Mouse (Mus musculus): ENCODE results near the gene Pih1d1. TPM values are rescaled to one million over a fixed set of nuclear protein-coding genes. Genes with fewer than 3 reads are reported as not detected.
"Not testable (repeated sequence)": the region's sequence is repeated elsewhere in the genome, so short reads cannot be mapped to it uniquely, and the experiment has no call there.

The Pih1d1 gene
- total RNA-seq, 2 experiments from 2014 or later = 46.6 to 48.2 TPM

DNA sequence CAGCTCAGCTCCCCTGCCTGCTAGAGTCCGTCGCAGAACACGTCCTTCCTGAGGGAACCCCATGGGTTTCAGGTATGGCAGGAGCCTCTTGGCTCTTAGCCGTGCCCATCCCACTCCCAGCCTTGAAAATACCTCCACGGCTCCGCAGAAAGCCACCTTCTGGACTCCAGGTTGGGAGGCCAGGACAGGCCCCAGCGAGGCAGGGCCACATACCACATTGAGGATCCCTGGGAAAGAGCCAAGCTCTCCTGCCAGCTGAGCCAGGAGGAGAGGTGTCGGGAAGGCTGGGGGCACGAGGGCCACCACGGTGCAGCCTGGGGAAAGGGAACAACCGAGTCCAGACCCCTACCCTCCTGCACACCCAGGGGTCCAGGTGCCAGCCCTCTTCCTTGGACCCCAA is 6.8 kb upstream of the Pih1d1 start:
- DNase-seq = no peak

DNA sequence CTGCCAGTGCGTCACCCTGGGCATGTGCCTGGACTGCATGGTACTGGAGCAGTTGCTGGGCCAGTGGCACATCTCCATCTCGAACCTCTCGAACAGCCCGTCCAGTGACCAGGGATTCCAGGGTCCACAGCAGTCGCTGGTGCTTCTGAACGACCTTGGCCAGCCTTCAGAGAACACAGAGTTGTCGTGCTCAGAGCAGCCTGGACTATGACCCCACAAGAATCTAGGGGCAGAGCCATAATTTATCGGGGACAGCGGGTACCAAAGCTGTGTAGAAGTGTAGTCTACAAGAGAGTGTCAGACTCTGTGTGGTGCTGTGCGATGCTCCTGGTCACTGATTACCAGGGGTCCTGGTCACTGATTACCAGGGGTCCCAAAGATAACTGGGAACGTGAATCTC is 6.2 kb upstream of the Pih1d1 start:
- DNase-seq = no peak

DNA sequence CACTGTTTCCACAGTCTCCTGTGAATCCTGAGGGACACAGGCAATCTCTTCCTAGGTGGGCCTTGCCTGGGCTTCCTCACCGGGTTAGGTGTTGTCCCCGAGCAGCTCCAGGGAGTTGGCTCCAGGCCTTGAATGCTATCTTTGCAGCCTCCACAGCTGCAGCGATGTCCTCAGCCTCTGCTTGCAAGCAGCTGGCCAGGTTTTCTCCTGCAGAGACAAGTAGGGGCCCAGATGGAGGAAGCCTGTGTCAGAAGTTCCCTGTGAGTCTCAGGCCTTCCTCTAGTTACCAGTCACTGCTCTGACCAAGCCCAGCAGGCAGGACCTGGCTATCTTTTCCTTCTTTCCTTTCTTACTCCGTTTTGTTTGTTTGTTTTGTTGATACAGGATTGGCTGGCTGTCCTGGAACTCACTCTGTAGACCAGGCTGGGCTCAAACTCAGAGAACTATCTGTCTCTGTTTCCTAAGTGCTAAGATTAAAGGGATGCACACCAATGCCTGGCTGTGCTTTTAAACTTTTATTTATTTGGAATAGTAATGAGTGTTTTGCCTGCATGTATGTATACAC is 5.5 kb upstream of the Pih1d1 start:
- DNase-seq = no peak

DNA sequence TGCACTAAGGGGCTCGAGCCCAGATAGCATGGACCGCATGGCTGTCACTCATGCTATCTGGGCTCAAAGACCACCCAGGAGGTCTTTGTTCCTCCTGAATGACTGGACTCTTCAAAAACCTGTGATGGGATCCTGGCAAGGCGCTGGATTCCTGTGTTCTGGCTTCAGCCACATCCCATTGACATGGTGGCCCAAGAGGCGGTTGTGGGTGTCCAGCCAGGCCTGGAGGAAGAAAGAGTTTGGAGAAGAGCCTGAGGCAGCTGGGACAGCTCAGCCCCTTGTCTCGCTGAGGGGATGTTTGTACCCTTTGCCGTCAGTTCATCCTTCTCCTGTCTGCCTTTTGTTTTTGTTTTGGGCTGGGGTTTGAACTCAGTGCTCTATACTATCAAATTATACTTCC is 4.6 kb upstream of the Pih1d1 start:
- DNase-seq = no peak

DNA sequence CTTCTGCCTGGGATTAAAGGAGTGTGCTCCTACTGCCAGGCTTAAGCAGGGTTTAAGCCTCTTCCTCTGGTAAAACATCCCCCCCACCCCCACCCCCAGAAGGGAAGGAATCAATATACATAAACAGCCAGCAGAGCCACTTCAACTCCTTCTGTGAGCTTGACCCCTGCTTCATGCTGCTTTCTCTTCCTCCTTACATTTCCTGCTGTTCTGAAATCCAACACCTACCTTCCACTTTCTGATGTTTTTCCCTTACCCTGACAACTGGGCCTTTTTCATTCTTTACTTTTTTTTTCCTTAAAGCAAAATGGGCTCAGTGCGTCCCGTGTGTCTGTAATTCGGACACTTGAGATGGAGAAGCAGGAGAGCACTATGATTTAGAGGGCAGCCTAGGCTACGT is 3.8 kb upstream of the Pih1d1 start:
- no peak for DNase-seq

DNA sequence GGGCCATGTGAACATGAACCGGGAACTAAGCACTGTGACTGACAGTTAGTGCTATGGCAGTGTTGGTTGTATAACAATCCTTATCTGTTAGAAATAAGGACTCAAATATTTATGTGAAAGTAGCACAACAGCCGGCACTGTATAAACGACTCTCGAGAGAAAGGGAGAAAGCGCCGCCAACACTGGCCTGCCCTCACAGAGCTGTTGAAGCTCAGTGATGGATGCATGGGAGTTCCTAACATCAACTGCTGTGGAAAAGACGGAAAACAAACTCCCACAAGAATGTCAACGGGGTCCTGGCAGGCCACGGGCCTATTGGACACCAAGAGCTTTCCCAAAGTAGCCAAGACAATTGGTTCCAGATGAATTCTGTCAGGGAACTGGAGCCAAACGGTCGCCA is 2.8 kb upstream of the Pih1d1 start:
- DNase-seq = no peak

DNA sequence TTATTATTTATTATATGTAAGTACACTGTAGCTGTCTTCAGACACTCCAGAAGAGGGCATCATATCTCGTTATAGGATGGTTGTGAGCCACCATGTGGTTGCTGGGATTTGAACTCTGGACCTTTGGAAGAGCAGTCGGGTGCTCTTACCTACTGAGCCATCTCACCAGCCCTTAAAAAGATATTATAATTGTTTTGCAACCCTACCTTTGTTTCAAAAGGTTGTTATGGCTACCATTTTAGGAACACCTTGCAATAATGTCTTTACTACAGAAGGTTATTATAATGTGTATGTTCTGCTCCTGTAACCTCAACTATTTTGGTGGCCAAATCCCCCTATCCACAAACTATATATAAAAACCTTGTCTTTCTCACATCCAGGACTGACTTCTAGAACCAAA is 1.1 kb upstream of the Pih1d1 start:
- not testable (repeated sequence) for DNase-seq

DNA sequence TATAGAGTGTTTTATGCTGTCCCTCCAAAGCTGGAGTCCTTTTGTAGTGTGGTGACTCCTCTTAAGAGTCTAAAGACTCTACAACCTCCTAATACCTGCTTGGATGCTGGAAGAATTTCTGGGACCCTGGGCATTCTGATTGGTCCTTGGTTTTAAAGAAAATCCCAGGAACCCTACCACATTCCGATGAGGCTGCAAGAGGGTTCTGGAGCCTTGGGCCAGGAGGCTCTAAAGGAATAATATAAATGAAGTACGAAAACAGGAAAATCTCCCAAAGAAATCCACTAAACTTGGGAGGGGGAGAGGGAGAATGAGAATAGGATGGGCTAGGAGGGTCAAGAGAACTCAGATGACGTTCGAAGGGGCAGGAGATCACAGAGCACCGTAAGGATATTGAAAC is 517 bp upstream of the Pih1d1 start:
- DNase-seq = no peak

DNA sequence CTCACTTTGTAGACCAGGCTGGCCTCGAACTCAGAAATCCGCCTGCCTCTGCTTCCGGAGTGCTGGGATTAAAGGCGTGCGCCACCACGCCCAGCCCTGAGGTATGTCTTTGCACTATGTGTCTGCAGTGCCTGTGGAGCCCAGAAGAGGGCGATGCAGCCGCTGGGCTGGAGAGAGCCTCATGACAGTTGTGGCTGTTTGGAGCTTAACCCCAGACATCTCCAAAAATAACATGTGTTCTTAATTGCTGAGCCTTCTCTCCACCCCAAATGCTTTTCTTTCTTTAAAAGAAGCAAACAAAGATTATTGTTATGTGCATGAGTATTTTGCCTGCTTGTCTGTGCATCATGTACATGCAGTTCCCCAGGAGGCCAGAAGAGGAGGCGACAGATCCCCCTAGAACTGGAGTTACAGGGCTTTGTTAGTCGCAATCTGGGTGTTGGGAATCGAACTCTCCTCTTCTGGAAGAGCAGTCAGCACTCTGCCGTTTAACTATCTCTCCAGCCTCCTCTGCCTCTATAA is 951 bp downstream of the Pih1d1 start:
- peak; percentile 71 for DNase-seq

DNA sequence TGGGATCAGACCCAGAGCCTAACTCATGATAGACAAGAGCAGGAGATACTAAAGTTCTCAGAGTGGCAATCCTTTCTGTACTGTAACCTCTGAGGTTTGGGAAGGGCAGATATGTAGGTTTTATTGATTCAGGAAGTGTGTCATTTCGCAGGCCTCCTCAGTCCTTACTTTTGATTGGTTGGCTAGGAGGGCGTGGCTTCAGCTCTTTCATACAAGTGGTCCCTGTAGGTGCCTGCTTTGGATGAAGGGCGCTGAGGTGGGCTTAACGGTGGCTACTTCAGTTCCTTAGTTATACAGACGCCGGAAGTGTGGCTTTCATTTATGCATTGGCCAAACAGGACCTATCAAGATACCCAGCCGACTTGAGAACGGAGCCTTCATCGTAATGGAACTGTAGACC is 1.5 kb downstream of the Pih1d1 start:
- DNase-seq = no peak

DNA sequence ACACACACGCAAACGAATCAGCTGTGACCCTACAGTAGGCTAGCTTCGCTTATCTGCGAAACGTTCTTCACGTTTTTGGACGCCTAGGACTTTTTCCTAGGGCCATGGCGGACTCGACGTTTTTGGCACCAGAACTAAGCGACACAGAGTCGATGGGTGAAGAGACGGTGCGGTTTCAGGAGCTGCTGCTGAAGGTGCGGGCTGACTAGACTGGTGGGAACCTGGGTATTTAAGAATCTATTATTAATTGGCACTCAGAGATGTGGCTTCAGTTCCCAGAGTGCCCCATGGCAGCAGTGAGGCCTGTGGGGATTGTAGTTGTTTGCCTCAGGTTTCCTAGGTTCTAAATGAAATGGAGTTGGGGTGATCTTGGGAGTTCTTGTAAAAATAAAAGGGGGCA is 2.1 kb downstream of the Pih1d1 start:
- DNase-seq = no peak

DNA sequence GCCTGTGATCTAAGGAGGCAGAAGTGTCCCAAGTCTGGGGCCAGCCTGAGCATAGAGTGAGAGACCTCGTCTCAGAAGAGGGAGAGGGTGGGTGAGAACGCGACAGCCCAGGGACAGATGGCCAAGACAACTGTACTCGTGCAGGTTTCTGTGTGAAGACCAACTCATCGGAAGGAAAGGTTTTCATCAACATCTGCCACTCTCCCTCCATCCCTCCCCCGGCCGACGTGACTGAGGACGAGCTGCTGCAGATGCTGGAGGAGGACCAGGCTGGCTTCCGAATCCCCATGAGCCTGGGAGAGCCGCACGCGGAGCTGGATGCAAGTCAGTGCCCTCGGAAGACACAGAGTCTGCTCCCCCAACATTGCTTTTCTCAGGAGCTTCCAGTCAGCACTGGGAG is 3.4 kb downstream of the Pih1d1 start:
- no peak for DNase-seq

DNA sequence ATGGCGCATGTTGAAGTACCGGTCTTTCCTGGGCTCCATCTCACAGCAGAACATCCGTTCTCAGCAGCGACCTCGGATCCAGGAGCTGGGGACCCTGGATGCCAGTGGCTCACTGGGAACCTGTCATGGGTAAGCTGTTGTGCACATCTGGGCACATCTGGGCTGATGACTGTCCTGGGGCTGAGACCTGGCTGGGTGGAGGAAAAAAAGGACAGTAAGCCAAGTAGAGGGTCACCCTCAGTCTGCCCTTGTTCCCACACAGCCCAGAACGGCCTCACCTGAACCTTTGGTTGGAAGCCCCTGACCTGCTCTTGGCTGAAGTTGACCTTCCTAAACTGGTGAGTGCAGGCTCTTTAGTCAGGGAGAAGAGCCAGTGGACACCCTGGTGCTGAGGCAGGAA is 4.9 kb downstream of the Pih1d1 start:
- no peak for DNase-seq

DNA sequence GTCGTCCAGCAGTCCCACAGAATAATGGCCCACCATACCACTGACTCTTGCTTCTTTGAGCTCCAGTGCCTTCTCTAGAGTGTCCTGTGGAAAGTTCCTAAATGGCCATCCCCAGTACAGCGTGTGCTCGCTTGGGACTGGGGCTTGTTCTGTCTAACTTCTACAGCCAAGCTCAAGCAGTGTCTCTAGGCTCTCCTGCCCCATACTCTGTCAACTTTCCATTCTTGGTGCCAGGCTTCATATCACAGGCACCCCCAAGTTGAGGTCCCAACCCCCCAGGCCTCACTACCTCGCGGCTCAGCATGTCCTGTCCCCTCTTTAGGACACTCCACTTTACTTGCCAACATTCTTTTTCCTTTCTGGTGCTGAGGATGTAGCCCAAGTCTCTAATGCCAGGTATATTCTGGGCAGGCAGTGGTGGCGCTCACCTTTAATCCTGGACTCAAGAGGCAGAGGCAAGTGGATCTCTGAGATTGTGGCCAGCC is 6.3 kb downstream of the Pih1d1 start:
- no peak for DNase-seq

DNA sequence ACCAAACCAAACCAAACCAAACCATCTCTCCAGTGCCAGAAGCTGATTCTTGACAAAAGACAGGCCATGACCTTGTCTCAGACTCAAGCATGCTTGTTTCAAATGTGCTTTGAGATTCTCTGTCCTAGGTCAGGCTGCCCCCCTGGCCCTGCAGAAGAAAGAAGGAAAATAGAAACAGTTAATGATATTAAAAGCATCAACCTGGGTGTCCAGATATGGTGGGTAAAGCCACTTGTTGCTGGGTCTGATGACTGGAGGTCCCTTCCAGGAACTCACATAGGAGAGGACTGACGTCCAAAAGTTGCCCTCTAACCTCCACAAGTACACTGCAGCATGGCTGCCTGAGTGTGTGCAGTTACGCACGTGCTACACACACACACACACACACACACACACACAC is 6.8 kb downstream of the Pih1d1 start:
- DNase-seq = no peak

DNA sequence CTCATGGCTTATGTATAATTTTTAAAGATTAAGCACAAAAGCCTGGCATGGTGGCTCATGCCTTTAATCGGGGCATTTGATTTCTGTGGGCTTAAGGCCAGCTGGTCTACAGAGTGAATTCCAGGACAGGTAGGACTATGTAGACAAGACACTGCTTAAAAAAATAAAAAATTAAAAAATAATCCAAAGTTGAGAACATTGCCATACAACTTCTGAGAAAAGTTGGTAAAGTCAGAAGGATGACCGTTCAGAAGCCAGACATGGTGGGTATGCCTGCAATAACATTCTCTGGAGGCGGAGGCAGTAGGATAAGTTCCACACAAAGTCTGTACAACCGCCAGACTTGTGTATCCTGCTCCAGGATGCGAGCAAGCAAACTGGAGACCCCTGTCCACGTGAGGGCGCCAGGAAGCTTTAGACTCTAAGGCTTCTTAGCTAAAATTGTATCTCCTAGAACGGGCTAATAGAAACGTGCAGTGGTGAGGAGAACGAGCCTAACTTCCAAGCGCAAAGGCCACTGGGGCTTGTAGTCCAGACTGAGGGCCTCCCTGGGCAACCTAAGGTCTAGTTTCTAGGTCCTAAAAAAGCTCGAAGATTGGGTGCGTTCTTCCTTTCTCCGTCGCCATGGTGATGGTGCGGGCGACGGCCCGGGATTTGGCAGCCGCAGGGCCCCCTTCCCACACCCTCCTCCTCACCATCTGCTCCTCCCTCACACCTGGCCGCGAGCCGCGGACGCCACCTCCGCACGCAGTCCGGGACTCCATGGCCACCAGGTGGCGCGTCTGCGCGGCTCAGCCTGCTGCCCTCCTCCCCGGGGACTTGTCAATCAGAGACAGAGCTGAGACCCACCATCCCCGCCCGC is 7.7 kb downstream of the Pih1d1 start:
- peak; percentile 94 for DNase-seq

DNA sequence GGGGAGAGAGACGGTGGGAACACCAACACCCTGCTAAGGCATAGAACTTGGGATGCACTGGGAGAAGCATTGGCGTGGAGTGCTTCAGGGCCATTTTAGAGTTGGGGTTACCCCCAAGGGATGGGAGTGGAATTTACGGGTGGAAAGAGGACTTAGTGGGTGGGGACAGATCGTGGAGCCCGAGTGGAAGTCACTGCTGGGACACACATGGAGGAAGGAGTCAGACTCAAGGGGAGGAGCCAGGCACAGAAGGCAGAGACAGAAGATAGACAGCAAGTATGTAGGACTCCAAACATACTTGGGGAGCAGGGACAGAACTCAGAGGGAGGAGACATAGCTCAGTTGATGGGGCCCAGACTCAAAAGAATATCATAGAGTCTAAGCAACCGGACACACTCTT is 8.4 kb downstream of the Pih1d1 start:
- DNase-seq = no peak

DNA sequence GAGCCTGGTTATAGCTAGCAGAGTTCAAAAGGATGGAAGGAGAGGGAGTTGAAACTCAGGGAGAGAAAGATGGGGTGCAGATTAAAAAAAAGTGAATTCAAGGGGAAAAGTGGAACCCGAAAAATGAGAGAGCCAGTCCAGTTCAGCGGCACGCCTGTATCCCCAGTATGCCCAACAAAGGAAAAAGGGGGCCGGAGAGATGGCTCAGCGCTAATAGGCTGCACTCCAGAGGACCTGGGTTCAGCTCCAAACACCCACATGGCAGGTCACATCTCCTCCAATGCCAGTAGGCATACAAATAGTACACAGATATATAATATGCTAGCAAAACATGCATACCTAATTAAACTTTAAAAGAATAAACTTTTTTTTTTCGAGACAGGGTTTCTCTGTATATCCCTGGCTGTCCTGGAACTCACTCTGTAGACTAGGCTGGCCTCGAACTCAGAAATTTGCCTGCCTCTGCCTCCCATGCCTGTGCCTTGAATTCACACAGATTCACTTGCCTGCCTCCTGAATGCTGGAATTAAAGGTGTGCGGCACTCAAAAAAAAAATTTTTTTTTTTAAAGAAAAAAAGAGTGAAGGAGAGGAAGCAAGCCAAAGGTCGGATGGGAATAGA is 9.0 kb downstream of the Pih1d1 start:
- no peak for DNase-seq

DNA sequence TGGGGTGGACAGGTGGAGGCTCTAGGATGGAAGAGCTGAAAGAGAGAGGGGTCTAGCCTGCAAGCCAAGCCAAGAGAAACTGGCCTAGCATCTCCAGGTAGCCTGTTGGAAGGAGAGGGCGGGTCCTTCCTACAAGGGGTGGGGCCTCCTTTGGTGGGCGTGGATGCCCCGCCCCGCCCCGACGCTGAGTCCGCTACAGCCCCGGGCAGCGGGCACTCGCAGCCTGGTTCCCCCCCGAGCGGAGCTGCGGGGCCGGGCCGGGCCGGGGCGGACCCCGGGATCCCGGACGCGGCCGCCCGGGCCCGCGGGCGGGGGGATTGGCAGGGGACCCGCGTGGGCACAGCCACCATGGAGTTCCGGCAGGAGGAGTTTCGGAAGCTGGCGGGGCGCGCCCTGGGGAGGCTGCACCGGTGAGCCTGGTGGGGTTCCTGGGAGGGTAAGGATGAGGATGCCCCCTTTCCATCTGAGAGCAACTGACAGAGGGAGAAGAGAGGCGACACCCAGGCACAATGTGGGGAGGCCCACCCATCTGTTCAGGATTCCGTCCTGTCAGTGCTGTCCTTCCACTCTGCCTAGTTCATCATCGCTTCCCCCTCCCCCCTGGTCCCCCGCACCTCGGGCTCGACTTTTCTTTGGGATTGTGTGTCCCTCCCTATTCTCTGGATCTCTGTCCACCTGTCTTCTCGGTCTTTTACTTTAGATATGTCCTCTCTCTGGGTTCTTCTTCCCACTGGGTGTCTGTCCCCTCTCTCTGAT is 9.8 kb downstream of the Pih1d1 start, which contains the start of gene Slc17a7:
Slc17a7 (plus strand) TSS at position 215 of the 756 bp plus-strand sequence.
- no peak for DNase-seq

DNA sequence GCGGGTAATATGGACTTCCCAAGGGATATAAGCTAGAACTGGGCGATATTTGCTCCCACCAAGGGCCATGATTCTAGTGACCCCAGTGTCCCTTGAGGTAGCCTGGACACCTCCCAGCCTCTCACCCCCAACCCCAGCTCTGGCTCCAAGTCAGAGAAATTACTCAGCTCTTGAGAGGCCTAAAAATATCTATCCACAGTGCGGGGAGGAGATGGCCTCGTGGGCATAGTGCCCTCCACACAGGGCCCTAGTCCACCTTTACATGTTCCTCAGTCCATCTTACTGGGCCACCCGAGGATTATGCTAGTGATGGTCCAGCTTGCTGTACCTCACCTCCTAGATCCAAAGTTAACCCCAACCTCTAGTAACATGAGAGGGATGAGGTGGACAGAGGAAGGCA is 10.7 kb downstream of the Pih1d1 start:
- no peak for DNase-seq

DNA sequence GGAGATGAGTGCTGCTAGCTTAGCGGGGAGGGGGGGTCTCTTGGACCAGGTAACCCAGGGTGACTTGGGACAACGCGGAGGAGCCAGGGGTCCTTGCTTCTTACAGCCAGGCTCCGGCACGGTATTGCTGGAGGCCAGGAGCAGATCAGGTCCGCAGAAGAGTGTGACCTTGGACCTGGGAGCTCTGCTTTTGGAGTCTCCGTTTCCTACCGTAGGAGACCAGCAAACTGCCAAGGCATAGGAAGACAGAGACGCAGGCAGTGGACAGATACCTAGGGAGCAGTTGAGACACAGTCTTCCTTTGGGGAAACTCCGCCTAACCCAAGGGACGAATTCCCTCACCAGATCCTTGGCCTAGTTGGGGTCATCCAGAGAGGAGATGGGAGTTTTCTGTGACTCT is 11.6 kb downstream of the Pih1d1 start:
- no peak for DNase-seq

DNA sequence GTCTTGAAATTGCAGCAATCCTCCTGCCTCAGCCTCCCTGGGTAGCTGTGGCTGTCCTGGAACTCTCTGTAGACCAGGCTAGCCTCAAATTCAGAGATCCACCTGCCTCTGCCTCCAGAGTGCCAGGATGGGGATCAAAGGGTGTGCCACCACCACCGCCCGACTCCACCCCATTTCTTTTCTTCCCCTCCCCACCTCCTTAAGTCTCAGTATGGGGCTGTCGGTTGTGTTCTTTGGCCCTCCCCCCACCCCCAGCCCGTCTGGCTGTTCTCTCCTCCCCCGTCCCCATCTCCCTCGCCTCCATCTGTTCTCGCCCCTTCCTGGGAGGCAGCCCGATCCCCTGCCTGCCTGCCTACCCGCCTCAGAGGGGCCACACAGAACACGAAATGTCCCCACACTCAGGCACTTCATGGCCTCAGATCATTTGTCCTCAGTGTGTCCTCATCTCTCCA is 12.9 kb downstream of the Pih1d1 start:
- no peak for DNase-seq
